Mouse (Mus musculus) hindlimb bud, embryonic 11.5 days (tissue): ENCODE results near the gene Zc3h15.
"Not testable (repeated sequence)": the region's sequence is repeated elsewhere in the genome, so short reads cannot be mapped to it uniquely, and the experiment has no call there.

Experiments
- DNase-seq: peaks from one replicate; pipeline ENCODE4 v3.0.0-alpha.2; 2012; ENCODE audit warnings: low read depth, low spot score; ENCODE audit errors: extremely low spot score

Gene Zc3h15

GRCm38 (mm10) chr2:83713281-83713680 lies 69.0 kb downstream of the Zc3h15 start:
- not testable (repeated sequence) for DNase-seq

GRCm38 (mm10) chr2:83713946-83714345 lies 69.7 kb downstream of the Zc3h15 start:
- no peak for DNase-seq
